Mouse (Mus musculus) neural tube, embryonic 15.5 days (tissue): ENCODE measurements around the gene Ccdc102a. TPM values are rescaled to one million over a fixed set of nuclear protein-coding genes. Genes with fewer than 3 reads are reported as not detected.

Experiments used
- ATAC-seq: fragments of 200-750 bp; cut with Nextera tagmentation; 2 replicates; pipeline ENCODE4 v1.8.0; 2017; ENCODE audit warnings: mild to moderate bottlenecking, moderate TSS enrichment, moderate library complexity; ENCODE audit not compliant: low FRiP score
- H3K27ac ChIP-seq: fragments of 300-500 bp; sonication (generic); replicated peaks from 2 replicates; pipeline ENCODE4 v1.5.1; 2015; ENCODE audit warnings: mild to moderate bottlenecking, inconsistent platforms
- H3K27me3 ChIP-seq: fragments of 300-500 bp; sonication (generic); replicated peaks from 2 replicates; pipeline ENCODE4 v1.6.1; 2015; ENCODE audit warnings: inconsistent platforms
- H3K36me3 ChIP-seq: fragments of 300-500 bp; sonication (generic); 2 replicates; pipeline ENCODE4 v1.6.1; 2015; ENCODE audit warnings: inconsistent platforms
- H3K4me1 ChIP-seq: fragments of 300-500 bp; sonication (generic); 2 replicates; pipeline ENCODE4 v1.6.1; 2015; ENCODE audit warnings: inconsistent platforms
- H3K4me2 ChIP-seq: fragments of 300-500 bp; sonication (generic); 2 replicates; pipeline ENCODE4 v1.6.1; 2015; ENCODE audit warnings: inconsistent platforms, mild to moderate bottlenecking, moderate library complexity
- H3K4me3 ChIP-seq: fragments of 300-500 bp; sonication (generic); replicated peaks from 2 replicates; pipeline ENCODE4 v1.5.1; 2015; ENCODE audit warnings: mild to moderate bottlenecking, inconsistent platforms
- H3K9ac ChIP-seq: fragments of 300-500 bp; sonication (generic); replicated peaks from 2 replicates; pipeline ENCODE4 v1.6.1; 2015; ENCODE audit warnings: mild to moderate bottlenecking, inconsistent platforms
- H3K9me3 ChIP-seq: fragments of 300-500 bp; sonication (generic); replicated peaks from 2 replicates; pipeline ENCODE4 v1.6.1; 2016; ENCODE audit warnings: inconsistent platforms
- WGBS: fragments of 180-500 bp; shearing (Covaris S2); methylation state at CpG from one replicate; pipeline ENCODE4 v1.1.7; 2015; ENCODE audit warnings: mixed read lengths; 5-methylcytosine and 5-hydroxymethylcytosine counted together
- polyA plus RNA-seq: library from polyadenylated mRNA; unstranded; fragments of >200 nt; fragmentation: Nextera tagmentation; extraction: Ambion mirVana; gene quantifications from 2 replicates; pipeline ENCODE4 v1.2.1, GENCODE M21; 2015

The Ccdc102a gene
- polyA plus RNA-seq, 1 experiment from 2014 or later, result 6.2 TPM

DNA sequence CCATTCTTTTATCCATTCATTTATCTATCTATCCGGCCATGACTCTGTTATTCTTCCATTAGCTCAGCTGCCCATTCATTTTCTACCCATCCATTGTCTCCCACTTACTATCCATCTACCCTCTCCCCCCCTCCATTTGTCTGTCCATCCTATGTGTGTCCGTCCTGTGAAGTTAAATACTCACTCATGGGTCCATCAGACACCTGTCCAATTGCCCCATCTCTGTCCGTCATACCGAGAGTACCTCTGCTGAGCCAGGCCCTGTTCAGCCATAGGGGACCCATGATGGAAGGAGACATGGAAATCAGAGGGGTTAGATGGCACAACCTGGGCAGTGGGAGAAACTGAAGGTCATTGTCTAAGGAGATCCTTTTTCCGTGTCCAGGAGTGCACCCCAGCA, 32.6 kb upstream of the Ccdc102a start:
- 77% methylated on average over 5 of the region's 5 CpGs for WGBS
- Histone ChIP-seq H3K27ac (no peak overlapping the region), H3K9ac (no peak overlapping the region), H3K9me3 (no peaks in the 10 kb centered on the region), H3K4me3 (no peak overlapping the region), H3K27me3 (no peaks in the 10 kb centered on the region), H3K4me2 (no peak overlapping the region), H3K36me3 (no peaks in the 10 kb centered on the region), H3K4me1 (peaks cover 17% of the 10 kb centered on the region)
- ATAC-seq, result no peak; the same call in 1 of the 2 replicates

- peak; percentile 78 for ATAC-seq
- Histone ChIP-seq H3K36me3 (no peaks in the 10 kb centered on the region), H3K4me3 (no peak overlapping the region), H3K4me1 (peaks cover 16% of the 10 kb centered on the region), H3K9me3 (no peaks in the 10 kb centered on the region), H3K4me2 (no peak overlapping the region), H3K27me3 (no peaks in the 10 kb centered on the region), H3K9ac (no peak overlapping the region), H3K27ac (peak overlapping the region; percentile 42; the same call in 1 of the 2 replicates)
- WGBS, result 17% methylated on average over 4 of the region's 4 CpGs
These were observed 32.1 kb upstream of the Ccdc102a start for GRCm38 (mm10) chr8:94950046-94950445.

- Histone ChIP-seq H3K4me2 (no peak overlapping the region), H3K27ac (no peak overlapping the region), H3K27me3 (no peaks in the 10 kb centered on the region), H3K4me3 (no peak overlapping the region), H3K9ac (no peak overlapping the region), H3K9me3 (no peaks in the 10 kb centered on the region), H3K4me1 (0 out of 2 replicates have a peak, but pooled peaks cover 7% of the 10 kb centered on the region), H3K36me3 (no peaks in the 10 kb centered on the region)
- 94% methylated on average over 4 of the region's 4 CpGs for WGBS
- no peak for ATAC-seq
These were observed 31.1 kb upstream of the Ccdc102a start for GRCm38 (mm10) chr8:94949010-94949409.

GRCm38 (mm10) chr8:94948421-94948820, 30.5 kb upstream of the Ccdc102a start:
- 0 out of 2 replicates have a peak, but pooled peaks cover 7% of the 10 kb centered on the region for H3K4me1 ChIP-seq
- no peak overlapping the region for H3K4me2 ChIP-seq
- no peaks in the 10 kb centered on the region for H3K36me3 ChIP-seq
- no peak for ATAC-seq
- no peak overlapping the region for H3K9ac ChIP-seq
- no peaks in the 10 kb centered on the region for H3K27me3 ChIP-seq
- H3K27ac ChIP-seq, result no peak overlapping the region
- H3K4me3 ChIP-seq, result no peak overlapping the region
- no peaks in the 10 kb centered on the region for H3K9me3 ChIP-seq
- 78% methylated on average over 4 of the region's 4 CpGs for WGBS

- H3K4me3 ChIP-seq, result no peak overlapping the region
- no peak overlapping the region for H3K27ac ChIP-seq
- 64% methylated on average over 6 of the region's 6 CpGs for WGBS
- ATAC-seq, result no peak
- 0 out of 2 replicates have a peak, but pooled peaks cover 7% of the 10 kb centered on the region for H3K4me1 ChIP-seq
- H3K27me3 ChIP-seq, result peaks cover 7% of the 10 kb centered on the region; the same call in 1 of the 2 replicates
- no peak overlapping the region for H3K4me2 ChIP-seq
- no peaks in the 10 kb centered on the region for H3K36me3 ChIP-seq
- H3K9me3 ChIP-seq, result no peaks in the 10 kb centered on the region
- no peak overlapping the region for H3K9ac ChIP-seq
These were observed 27.3 kb upstream of the Ccdc102a start for GRCm38 (mm10) chr8:94945185-94945584.

GRCm38 (mm10) chr8:94942566-94942965, 24.7 kb upstream of the Ccdc102a start:
- Histone ChIP-seq H3K4me1 (0 out of 2 replicates have a peak, but pooled peaks cover 5% of the 10 kb centered on the region), H3K9me3 (no peaks in the 10 kb centered on the region), H3K4me3 (no peak overlapping the region), H3K27me3 (peaks cover 7% of the 10 kb centered on the region; the same call in 1 of the 2 replicates), H3K9ac (no peak overlapping the region), H3K36me3 (no peaks in the 10 kb centered on the region), H3K4me2 (no peak overlapping the region), H3K27ac (no peak overlapping the region)
- 22% methylated on average over 6 of the region's 6 CpGs for WGBS
- ATAC-seq, result no peak

GRCm38 (mm10) chr8:94935172-94935571, 17.3 kb upstream of the Ccdc102a start:
- H3K27me3 ChIP-seq, result peaks cover 4% of the 10 kb centered on the region; the same call in 1 of the 2 replicates
- no peak overlapping the region for H3K4me2 ChIP-seq
- WGBS, result 92% methylated on average over 3 of the region's 3 CpGs
- no peak for ATAC-seq
- no peaks in the 10 kb centered on the region for H3K9me3 ChIP-seq
- no peaks in the 10 kb centered on the region for H3K4me1 ChIP-seq
- no peak overlapping the region for H3K27ac ChIP-seq
- no peak overlapping the region for H3K9ac ChIP-seq
- no peak overlapping the region for H3K4me3 ChIP-seq
- no peaks in the 10 kb centered on the region for H3K36me3 ChIP-seq

- Histone ChIP-seq H3K27me3 (peaks cover 4% of the 10 kb centered on the region; the same call in 1 of the 2 replicates), H3K4me2 (no peak overlapping the region), H3K27ac (no peak overlapping the region), H3K36me3 (no peaks in the 10 kb centered on the region), H3K9me3 (no peaks in the 10 kb centered on the region), H3K9ac (no peak overlapping the region), H3K4me1 (no peaks in the 10 kb centered on the region), H3K4me3 (no peak overlapping the region)
- WGBS, result 70% methylated on average over 5 of the region's 5 CpGs
- no peak for ATAC-seq
These were observed 16.0 kb upstream of the Ccdc102a start for GRCm38 (mm10) chr8:94933918-94934317.

- no peak for ATAC-seq
- 79% methylated on average over 3 of the region's 3 CpGs for WGBS
- Histone ChIP-seq H3K4me1 (no peaks in the 10 kb centered on the region), H3K36me3 (no peaks in the 10 kb centered on the region), H3K4me3 (no peak overlapping the region), H3K9me3 (no peaks in the 10 kb centered on the region), H3K27ac (no peak overlapping the region), H3K9ac (no peak overlapping the region), H3K27me3 (no peaks in the 10 kb centered on the region), H3K4me2 (no peak overlapping the region)
These were observed 10.3 kb upstream of the Ccdc102a start for GRCm38 (mm10) chr8:94928227-94928626.

- no peak for ATAC-seq
- no peak within 1 kb of the TSS for H3K27ac ChIP-seq
- no peaks in the 10 kb centered on the region for H3K9me3 ChIP-seq
- 55% methylated on average over 7 of the region's 8 CpGs for WGBS
- H3K9ac ChIP-seq, result no peak within 1 kb of the TSS
- no peak within 1 kb of the TSS for H3K4me3 ChIP-seq
- H3K27me3 ChIP-seq, result 0 out of 2 replicates have a peak, but pooled peaks cover 4% of the 10 kb centered on the region
- 0 out of 2 replicates have a peak, but pooled peaks cover 4% of the 10 kb centered on the region for H3K4me1 ChIP-seq
- no peaks in the 10 kb centered on the region for H3K36me3 ChIP-seq
- no peak within 1 kb of the TSS for H3K4me2 ChIP-seq
These were observed 5.5 kb upstream of the Ccdc102a start, which contains the start of gene Adgrg5 for GRCm38 (mm10) chr8:94923405-94923804. Gene Adgrg5 (plus strand): TSS chr8:94923694.

DNA sequence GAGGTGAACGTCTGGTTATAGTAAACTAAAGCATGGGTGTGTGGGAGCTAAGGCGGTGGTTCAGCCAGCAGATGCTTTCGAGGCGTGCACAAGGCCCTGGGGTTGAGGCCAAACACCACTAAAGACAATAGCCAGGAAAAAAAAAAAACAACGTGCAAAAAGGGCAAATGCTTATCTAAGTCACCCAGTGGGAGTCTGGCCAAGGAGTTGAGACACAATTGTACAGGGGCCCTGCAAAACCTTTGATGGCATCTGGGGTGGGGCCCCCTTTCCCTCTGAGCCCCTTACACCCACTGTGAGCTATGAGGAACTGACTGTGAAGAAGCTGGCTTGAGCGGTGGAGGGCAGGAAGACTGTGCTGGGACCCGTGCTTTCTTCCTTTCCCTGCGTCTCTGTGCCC, 4.7 kb upstream of the Ccdc102a start:
- Histone ChIP-seq H3K4me2 (no peak overlapping the region), H3K9ac (no peak overlapping the region), H3K4me1 (peaks cover 11% of the 10 kb centered on the region), H3K27me3 (peaks cover 12% of the 10 kb centered on the region), H3K36me3 (no peaks in the 10 kb centered on the region), H3K9me3 (no peaks in the 10 kb centered on the region), H3K4me3 (no peak overlapping the region), H3K27ac (no peak overlapping the region)
- 29% methylated on average over 8 of the region's 8 CpGs for WGBS
- no peak for ATAC-seq

GRCm38 (mm10) chr8:94922176-94922575, 4.3 kb upstream of the Ccdc102a start:
- Histone ChIP-seq H3K27me3 (peaks cover 16% of the 10 kb centered on the region), H3K9ac (no peak overlapping the region), H3K4me2 (no peak overlapping the region), H3K27ac (no peak overlapping the region), H3K4me3 (no peak overlapping the region), H3K4me1 (peaks cover 15% of the 10 kb centered on the region), H3K9me3 (no peaks in the 10 kb centered on the region), H3K36me3 (no peaks in the 10 kb centered on the region)
- no peak for ATAC-seq
- WGBS, result 69% methylated on average over 6 of the region's 6 CpGs
